Mouse (Mus musculus) embryonic facial prominence, embryonic 11.5 days (tissue): ENCODE data around the gene Rap1b. TPM values are rescaled to one million over a fixed set of nuclear protein-coding genes. Genes with fewer than 3 reads are reported as not detected.
"Not testable (repeated sequence)": the region's sequence is repeated elsewhere in the genome, so short reads cannot be mapped to it uniquely, and the experiment has no call there.

Source experiments
- ATAC-seq: fragments of 200-750 bp; cut with Nextera tagmentation; replicated peaks from 2 replicates; pipeline ENCODE4 v1.8.0; 2017; ENCODE audit warnings: low read depth; ENCODE audit not compliant: insufficient number of reproducible peaks, low FRiP score, low TSS enrichment
- DNase-seq: peaks from one replicate; pipeline ENCODE4 v3.0.0-alpha.2; 2015; ENCODE audit warnings: low spot score
- H3K27ac ChIP-seq: fragments of 300-500 bp; sonication (generic); replicated peaks from 2 replicates; pipeline ENCODE4 v1.5.1; 2014; ENCODE audit warnings: mild to moderate bottlenecking, low read depth, low read length, control low read depth
- H3K27me3 ChIP-seq: fragments of 300-500 bp; sonication (generic); 2 replicates; pipeline ENCODE4 v1.6.1; 2014; ENCODE audit warnings: mild to moderate bottlenecking, low read length, moderate library complexity, mixed read lengths; ENCODE audit not compliant: control insufficient read depth, insufficient read depth
- H3K36me3 ChIP-seq: fragments of 300-500 bp; sonication (generic); replicated peaks from 2 replicates; pipeline ENCODE4 v1.6.1; 2014; ENCODE audit warnings: low read depth, mild to moderate bottlenecking, low read length, moderate library complexity, mixed read lengths; ENCODE audit not compliant: control insufficient read depth, insufficient read depth
- H3K4me1 ChIP-seq: fragments of 300-500 bp; sonication (generic); 2 replicates; pipeline ENCODE4 v1.6.1; 2014; ENCODE audit warnings: low read length, mixed read lengths; ENCODE audit not compliant: control insufficient read depth, insufficient read depth
- H3K4me2 ChIP-seq: fragments of 300-500 bp; sonication (generic); 2 replicates; pipeline ENCODE4 v1.6.1; 2014; ENCODE audit warnings: low read depth, mild to moderate bottlenecking, control low read depth, low read length, moderate library complexity
- H3K4me3 ChIP-seq: fragments of 300-500 bp; sonication (generic); 2 replicates; pipeline ENCODE4 v1.5.1; 2014; ENCODE audit warnings: low read depth, low read length, control low read depth
- H3K9ac ChIP-seq: fragments of 300-500 bp; sonication (generic); replicated peaks from 2 replicates; pipeline ENCODE4 v1.6.1; 2014; ENCODE audit warnings: mild to moderate bottlenecking, control low read depth, low read length
- H3K9me3 ChIP-seq: fragments of 300-500 bp; sonication (generic); replicated peaks from 2 replicates; pipeline ENCODE4 v1.6.1; 2016; ENCODE audit warnings: mild to moderate bottlenecking, low read length, inconsistent platforms, mixed read lengths; ENCODE audit not compliant: control insufficient read depth
- WGBS: fragments of 180-500 bp; shearing (Covaris S2); extraction: QIAGEN DNeasy Blood & Tissue Kit; methylation state at CpG from one replicate; pipeline ENCODE4 v1.1.7; 2014; 5-methylcytosine and 5-hydroxymethylcytosine counted together
- polyA plus RNA-seq: library from polyadenylated mRNA; unstranded; fragments of >200 nt; fragmentation: Nextera tagmentation; extraction: Ambion mirVana; gene quantifications from 2 replicates; pipeline ENCODE4 v1.2.1, GENCODE M21; 2014

Gene Rap1b
- 179 and 182 TPM in 2 replicates for polyA plus RNA-seq

DNA sequence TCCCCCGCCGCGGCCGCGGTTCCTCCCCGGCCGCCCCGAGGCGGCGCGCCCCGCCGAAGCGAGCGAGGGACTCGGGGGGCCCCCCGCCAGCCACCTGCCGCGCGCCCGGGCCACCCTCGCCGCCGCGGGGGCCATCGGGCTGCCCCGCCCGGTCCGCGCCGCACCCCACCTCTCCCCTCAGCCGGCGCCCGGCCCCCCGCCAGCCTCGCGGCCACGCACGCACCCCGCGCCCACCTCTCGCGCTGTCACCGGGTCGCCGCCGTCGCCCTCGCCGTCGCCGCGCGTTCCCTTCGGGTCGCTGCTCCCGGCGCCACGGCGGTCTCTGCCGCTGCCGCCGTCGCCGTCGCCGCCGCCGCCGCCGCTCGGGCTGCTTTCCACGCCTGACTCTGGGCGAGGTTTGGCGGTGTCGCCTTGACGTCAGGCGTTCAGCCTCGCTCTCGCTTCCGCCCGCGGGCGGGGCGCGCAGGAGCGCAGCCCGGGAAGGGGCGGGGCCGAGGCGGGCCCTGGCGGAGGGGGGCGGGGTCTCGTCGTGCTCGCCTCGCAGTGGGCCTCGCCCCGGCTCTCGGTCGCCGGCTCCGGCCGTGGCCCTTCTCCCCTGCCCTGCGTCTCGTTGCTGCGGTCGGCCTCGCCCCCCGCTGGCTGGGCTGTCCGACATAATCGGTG lies at the start of gene Rap1b:
Gene Rap1b, minus strand, starts transcription at position 439 of the 663 bp plus-strand sequence.
- ATAC-seq = peak; percentile 93

DNA sequence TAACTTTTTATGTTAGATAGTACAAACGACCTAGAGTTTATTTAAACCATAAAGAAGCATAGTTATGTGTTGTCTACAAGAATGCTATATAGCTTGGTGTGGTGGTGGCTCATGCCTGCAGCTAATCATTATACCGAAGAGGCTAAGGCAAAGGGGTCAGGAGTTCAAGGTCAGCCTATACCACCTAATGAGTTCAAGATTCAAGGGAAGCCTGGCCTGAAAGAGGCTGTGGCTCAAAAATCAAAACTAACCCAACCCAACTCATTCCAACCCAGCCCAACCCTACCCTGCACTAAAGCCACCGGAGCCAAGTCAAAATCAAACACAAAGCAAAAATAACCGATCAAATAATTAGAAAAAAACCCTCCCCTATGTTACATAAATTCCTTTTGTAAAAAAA lies 49.4 kb upstream of the Rap1b start:
- Histone ChIP-seq H3K9ac (no peak overlapping the region), H3K27ac (no peak overlapping the region), H3K27me3 (no peaks in the 10 kb centered on the region), H3K9me3 (no peaks in the 10 kb centered on the region), H3K36me3 (no peaks in the 10 kb centered on the region), H3K4me3 (no peak overlapping the region), H3K4me1 (no peaks in the 10 kb centered on the region), H3K4me2 (no peak overlapping the region)
- ATAC-seq (no peak), DNase-seq (no peak)
- 64% methylated on average over 4 of the region's 4 CpGs for WGBS

More for the DNA sequence above, at the start of gene Rap1b:
- Histone ChIP-seq H3K27me3 (no peaks in the 10 kb centered on the region), H3K4me1 (no peaks in the 10 kb centered on the region; the same call in 1 of the 2 replicates), H3K9me3 (no peaks in the 10 kb centered on the region), H3K4me2 (peak within 1 kb of the TSS; percentile 59), H3K4me3 (peak within 1 kb of the TSS; percentile 97), H3K27ac (peak within 1 kb of the TSS; percentile 94), H3K9ac (peak within 1 kb of the TSS; percentile 91), H3K36me3 (no peaks in the 10 kb centered on the region)
- DNase-seq = peak; percentile 96
- under 1% methylated on average over 53 of the region's 112 CpGs for whole genome bisulfite sequencing

DNA sequence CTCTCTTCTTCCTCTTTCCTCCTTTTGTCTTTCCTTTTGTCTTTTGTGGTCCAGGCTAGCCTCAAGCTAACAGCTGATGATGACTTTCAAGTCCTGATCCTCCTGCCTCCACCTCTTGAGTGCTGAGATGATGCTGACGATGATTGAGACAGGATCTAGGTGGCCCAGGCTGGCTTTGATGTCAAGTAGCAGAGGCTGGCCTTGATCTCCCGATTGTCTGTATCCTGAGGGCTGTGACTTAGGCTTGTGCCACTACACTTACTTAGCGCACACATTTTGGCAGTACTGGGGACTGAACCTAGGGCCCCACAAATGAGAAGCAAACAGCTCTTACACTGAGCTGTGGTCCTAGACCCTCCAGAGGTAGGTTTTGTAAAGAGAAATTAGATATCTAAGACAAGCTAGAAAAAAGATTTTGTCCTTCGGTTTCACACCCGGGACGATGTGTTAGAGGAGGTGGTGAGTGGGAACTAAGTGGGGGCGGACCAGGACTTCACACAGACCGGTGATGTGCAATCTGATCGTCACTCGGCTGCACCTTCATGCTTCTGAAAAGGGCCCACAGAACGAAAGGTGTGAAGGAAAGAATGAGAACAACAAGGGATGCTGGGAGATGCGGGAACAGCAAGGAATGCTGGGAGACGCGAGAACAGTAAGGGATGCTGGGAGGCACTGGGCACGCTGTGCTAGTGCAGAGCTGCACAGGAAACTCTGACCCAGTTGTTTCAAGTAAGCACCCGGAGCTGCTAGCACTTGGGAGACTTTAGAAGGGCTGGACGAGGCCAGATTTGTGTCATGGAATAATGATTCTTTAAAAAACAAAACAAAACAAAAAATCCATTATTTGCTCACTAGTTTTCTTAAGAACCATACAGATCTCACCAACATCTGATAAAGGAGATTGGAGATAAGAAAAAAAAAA lies 48.5 kb upstream of the Rap1b start:
- no peak overlapping the region for H3K9ac ChIP-seq
- no peaks in the 10 kb centered on the region for H3K36me3 ChIP-seq
- no peaks in the 10 kb centered on the region for H3K9me3 ChIP-seq
- no peaks in the 10 kb centered on the region for H3K27me3 ChIP-seq
- DNase-seq = no peak
- no peak for ATAC-seq
- no peak overlapping the region for H3K4me2 ChIP-seq
- 87% methylated on average over 17 of the region's 17 CpGs for WGBS
- no peak overlapping the region for H3K4me3 ChIP-seq
- H3K4me1 ChIP-seq = no peaks in the 10 kb centered on the region
- no peak overlapping the region for H3K27ac ChIP-seq

DNA sequence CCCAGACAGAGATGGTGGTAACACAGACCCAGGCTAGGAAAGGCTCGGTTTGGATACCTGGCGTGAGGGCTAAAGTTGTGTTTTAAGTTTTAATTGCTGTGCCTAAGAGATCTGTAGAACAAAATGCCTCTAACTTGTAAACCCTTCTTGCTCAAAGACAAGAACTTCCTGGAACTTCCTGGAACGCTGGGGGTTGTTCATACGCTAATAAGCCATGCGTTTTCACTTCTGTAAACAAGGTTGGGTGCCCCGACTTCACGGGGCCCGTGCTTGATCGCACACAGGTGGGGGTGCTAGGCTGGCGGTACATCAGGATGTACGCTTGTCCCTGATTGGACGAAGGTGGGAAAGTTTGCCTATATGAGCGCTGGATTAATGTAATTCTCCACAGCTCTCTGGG lies 47.3 kb upstream of the Rap1b start:
- not testable (repeated sequence) for H3K4me2 ChIP-seq, H3K9me3 ChIP-seq, H3K9ac ChIP-seq, H3K27ac ChIP-seq, DNase-seq, H3K36me3 ChIP-seq, H3K4me3 ChIP-seq, H3K27me3 ChIP-seq, H3K4me1 ChIP-seq, ATAC-seq
- 40% methylated on average over 12 of the region's 13 CpGs for WGBS

DNA sequence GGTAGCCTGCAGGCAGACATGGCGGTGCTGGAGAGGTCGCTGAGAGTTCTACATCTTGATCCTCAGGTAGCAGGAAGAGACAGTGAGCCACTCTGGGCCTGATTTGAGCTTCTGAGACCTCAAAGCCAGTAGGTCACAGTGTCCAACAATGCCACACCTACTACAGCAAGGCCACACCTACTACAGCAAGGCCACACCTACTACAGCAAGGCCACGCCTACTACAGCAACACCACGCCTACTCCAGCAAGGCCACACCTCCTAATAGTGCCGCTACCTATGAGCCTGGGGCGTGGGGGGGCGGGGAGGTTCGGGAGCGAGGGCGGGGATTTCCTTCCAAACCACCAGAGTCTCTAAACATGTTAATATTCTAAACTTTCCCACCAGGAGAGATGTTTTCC lies 45.5 kb upstream of the Rap1b start:
- ATAC-seq = no peak
- WGBS = 86% methylated on average over 10 of the region's 10 CpGs

DNA sequence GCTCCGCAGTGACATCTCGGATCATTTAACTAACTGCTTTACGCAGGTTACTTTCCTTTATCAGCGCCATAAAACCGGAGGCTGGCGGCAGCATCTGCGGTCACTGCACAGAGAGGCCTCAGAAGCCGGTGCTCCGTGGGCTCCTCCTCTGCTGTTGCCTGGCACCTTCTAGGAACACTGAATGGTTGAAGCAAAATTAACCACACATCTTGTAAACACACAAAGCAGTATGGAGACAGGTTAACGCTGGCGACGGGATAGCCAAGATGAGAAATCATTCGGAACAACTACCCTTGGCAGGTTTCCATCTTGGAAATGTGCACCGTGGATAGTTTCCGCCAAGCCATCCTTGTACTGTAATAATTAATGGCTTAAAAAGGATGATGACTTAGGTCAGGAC lies 43.0 kb upstream of the Rap1b start:
- Histone ChIP-seq H3K9ac (no peak overlapping the region), H3K4me3 (no peak overlapping the region), H3K9me3 (no peaks in the 10 kb centered on the region), H3K27ac (no peak overlapping the region), H3K36me3 (no peaks in the 10 kb centered on the region), H3K4me1 (no peaks in the 10 kb centered on the region), H3K27me3 (no peaks in the 10 kb centered on the region), H3K4me2 (no peak overlapping the region)
- 90% methylated on average over 15 of the region's 15 CpGs for WGBS
- DNase-seq (no peak), ATAC-seq (no peak)

More for the DNA sequence above, 45.5 kb upstream of the Rap1b start:
- DNase-seq = no peak
- Histone ChIP-seq H3K4me2 (no peak overlapping the region), H3K9me3 (no peaks in the 10 kb centered on the region), H3K27me3 (no peaks in the 10 kb centered on the region), H3K9ac (no peak overlapping the region), H3K36me3 (no peaks in the 10 kb centered on the region), H3K4me3 (no peak overlapping the region), H3K4me1 (no peaks in the 10 kb centered on the region), H3K27ac (no peak overlapping the region)

DNA sequence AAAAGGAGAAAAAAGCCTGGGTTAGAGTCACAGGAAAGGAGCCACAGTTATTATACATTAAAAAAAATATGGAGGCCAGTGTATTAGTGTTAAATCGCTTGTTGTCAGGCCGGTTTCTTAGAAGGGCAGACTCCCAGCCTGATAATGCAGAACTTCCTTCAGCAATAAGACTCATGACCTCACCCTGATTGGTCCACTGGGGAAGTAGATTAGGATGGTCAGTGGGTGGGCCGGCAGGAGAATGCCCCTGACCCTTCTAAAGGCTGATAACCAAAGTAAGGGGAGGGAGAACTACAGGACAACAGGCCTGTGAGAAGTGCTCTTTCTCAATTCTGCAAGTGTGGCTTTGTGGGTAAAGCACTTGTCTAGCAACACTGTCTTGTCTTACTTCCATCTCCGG lies 39.5 kb upstream of the Rap1b start:
- no peaks in the 10 kb centered on the region for H3K36me3 ChIP-seq
- no peak for DNase-seq
- H3K27me3 ChIP-seq = no peaks in the 10 kb centered on the region

DNA sequence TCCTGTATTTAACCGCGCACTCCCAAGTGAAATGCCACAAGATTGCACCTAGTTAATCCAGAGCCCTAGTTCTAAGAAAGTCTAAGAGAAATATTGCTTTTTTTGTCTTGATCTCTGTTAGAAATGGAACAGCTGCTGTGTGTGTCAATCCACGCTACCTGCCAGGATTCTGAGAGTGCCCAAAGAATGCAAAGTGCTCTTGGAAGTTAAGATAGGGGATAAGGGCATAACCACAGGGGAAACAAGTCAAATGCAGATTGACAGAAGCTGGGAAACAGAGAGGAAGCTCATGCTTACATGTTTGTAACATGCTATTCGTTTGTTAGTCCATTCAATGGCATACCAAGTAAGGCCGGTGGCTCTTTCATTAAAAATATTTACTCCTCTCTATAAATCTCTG lies 38.9 kb upstream of the Rap1b start:
- H3K27ac ChIP-seq = no peak overlapping the region
- no peak overlapping the region for H3K4me3 ChIP-seq
- ATAC-seq (no peak), DNase-seq (no peak)
- H3K4me2 ChIP-seq = no peak overlapping the region
- H3K36me3 ChIP-seq = no peaks in the 10 kb centered on the region
- no peaks in the 10 kb centered on the region for H3K4me1 ChIP-seq
- 89% methylated on average over 5 of the region's 5 CpGs for WGBS
- no peaks in the 10 kb centered on the region for H3K27me3 ChIP-seq
- H3K9me3 ChIP-seq = no peaks in the 10 kb centered on the region
- H3K9ac ChIP-seq = no peak overlapping the region

More for the DNA sequence above, 39.5 kb upstream of the Rap1b start:
- H3K9me3 ChIP-seq = no peaks in the 10 kb centered on the region
- no peak overlapping the region for H3K4me3 ChIP-seq
- 63% methylated on average over 4 of the region's 4 CpGs for WGBS
- H3K9ac ChIP-seq = no peak overlapping the region
- ATAC-seq = no peak
- no peak overlapping the region for H3K27ac ChIP-seq
- H3K4me2 ChIP-seq = no peak overlapping the region
- no peaks in the 10 kb centered on the region for H3K4me1 ChIP-seq
